Mouse (Mus musculus) hindbrain, embryonic 16.5 days (tissue): ENCODE data around the gene Dnajb5. TPM values are rescaled to one million over a fixed set of nuclear protein-coding genes. Genes with fewer than 3 reads are reported as not detected.

Experiments used
- ATAC-seq: fragments of 200-750 bp; cut with Nextera tagmentation; 2 replicates; pipeline ENCODE4 v1.8.0; 2017; ENCODE audit warnings: moderate TSS enrichment, moderate library complexity
- H3K27ac ChIP-seq: fragments of 300-500 bp; sonication (generic); 2 replicates; pipeline ENCODE4 v1.5.1; 2014; ENCODE audit warnings: low read depth, mild to moderate bottlenecking, control low read depth, low read length, moderate library complexity
- H3K27me3 ChIP-seq: fragments of 300-500 bp; sonication (generic); replicated peaks from 2 replicates; pipeline ENCODE4 v1.6.1; 2014; ENCODE audit warnings: low read length; ENCODE audit not compliant: control insufficient read depth, insufficient read depth
- H3K36me3 ChIP-seq: fragments of 300-500 bp; sonication (generic); 2 replicates; pipeline ENCODE4 v1.6.1; 2014; ENCODE audit warnings: mild to moderate bottlenecking, low read length, moderate library complexity, mixed read lengths; ENCODE audit not compliant: control insufficient read depth, insufficient read depth
- H3K4me1 ChIP-seq: fragments of 300-500 bp; sonication (generic); 2 replicates; pipeline ENCODE4 v1.6.1; 2014; ENCODE audit warnings: low read depth, low read length; ENCODE audit not compliant: control insufficient read depth, insufficient read depth
- H3K4me2 ChIP-seq: fragments of 300-500 bp; sonication (generic); 2 replicates; pipeline ENCODE4 v1.6.1; 2014; ENCODE audit warnings: mild to moderate bottlenecking, low read length, control low read depth, moderate library complexity
- H3K4me3 ChIP-seq: fragments of 300-500 bp; sonication (generic); 2 replicates; pipeline ENCODE4 v1.5.1; 2014; ENCODE audit warnings: mild to moderate bottlenecking, low read length, control low read depth, moderate library complexity
- H3K9ac ChIP-seq: fragments of 300-500 bp; sonication (generic); 2 replicates; pipeline ENCODE4 v1.6.1; 2014; ENCODE audit warnings: low read depth, mild to moderate bottlenecking, control low read depth, low read length, moderate library complexity
- H3K9me3 ChIP-seq: fragments of 300-500 bp; sonication (generic); 2 replicates; pipeline ENCODE4 v1.6.1; 2014; ENCODE audit warnings: mild to moderate bottlenecking, low read length, moderate library complexity; ENCODE audit not compliant: control insufficient read depth
- WGBS: fragments of 180-500 bp; shearing (Covaris S2); extraction: QIAGEN DNeasy Blood & Tissue Kit; methylation state at CpG from one replicate; pipeline ENCODE4 v1.1.7; 2014; 5-methylcytosine and 5-hydroxymethylcytosine counted together
- polyA plus RNA-seq: library from polyadenylated mRNA; unstranded; fragments of >200 nt; fragmentation: Nextera tagmentation; extraction: Ambion mirVana; gene quantifications from 2 replicates; pipeline ENCODE4 v1.2.1, GENCODE M21; 2015

Gene Dnajb5
- polyA plus RNA-seq: 44.9 and 45.7 TPM in 2 replicates

- Histone ChIP-seq H3K4me3 (peak within 1 kb of the TSS; percentile 80), H3K27ac (peak within 1 kb of the TSS; percentile 96), H3K9me3 (no peaks in the 10 kb centered on the region), H3K9ac (peak within 1 kb of the TSS; percentile 98), H3K4me2 (peak within 1 kb of the TSS; percentile 93), H3K4me1 (peaks cover 61% of the 10 kb centered on the region), H3K36me3 (no peaks in the 10 kb centered on the region), H3K27me3 (no peaks in the 10 kb centered on the region)
- under 1% methylated on average over 37 of the region's 39 CpGs for WGBS
- peak; percentile 95 for ATAC-seq
Observed at GRCm38 (mm10) chr4:42949676-42950051, at the start of gene Dnajb5. TSS of gene Dnajb5 (plus strand) at chr4:42949814.

DNA sequence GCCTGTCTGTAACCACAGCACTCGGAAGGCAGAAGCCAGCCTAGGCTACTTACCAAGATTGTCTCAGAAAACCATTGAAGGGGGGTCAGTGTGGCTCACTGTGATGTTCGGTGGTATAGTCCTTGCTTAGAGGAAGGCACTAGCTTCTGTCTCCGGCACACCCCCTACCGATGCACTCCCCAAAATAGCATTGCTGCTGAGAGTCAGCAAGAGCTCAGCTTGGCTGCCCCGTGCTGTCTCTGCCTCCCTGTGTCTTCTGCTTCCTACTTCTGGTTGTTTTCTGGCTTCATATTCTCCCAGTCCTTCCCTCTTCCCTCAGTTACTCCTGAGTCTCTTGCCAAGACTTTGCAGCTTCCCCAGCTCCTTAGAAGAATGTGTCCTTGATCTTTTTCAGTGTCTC is 48.7 kb upstream of the Dnajb5 start:
- H3K4me3 ChIP-seq: no peak overlapping the region
- no peaks in the 10 kb centered on the region for H3K27me3 ChIP-seq
- 62% methylated on average over 5 of the region's 5 CpGs for WGBS
- no peak overlapping the region for H3K4me2 ChIP-seq
- no peaks in the 10 kb centered on the region for H3K36me3 ChIP-seq
- H3K27ac ChIP-seq: no peak overlapping the region
- no peaks in the 10 kb centered on the region for H3K9me3 ChIP-seq
- no peak for ATAC-seq
- H3K4me1 ChIP-seq: no peaks in the 10 kb centered on the region
- no peak overlapping the region for H3K9ac ChIP-seq

DNA sequence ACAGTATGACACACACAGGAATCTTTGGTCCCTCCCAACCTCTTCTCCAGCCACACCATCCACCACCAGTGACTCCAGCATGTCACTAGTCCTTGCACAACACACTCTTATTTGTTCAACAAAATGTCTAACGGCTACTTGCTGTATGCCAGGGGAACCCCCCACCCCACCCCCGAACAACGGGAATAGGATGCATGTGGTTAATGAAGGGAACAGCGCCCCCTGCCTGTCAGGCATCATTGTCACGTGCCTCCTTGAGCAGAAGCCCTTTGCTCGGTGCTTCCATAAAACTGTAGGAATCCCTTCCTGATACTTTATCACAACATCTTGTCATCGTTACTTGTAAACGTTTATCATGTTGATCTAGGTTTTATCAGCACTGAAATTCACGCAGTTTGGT is 47.4 kb upstream of the Dnajb5 start:
- no peak overlapping the region for H3K27ac ChIP-seq
- H3K9me3 ChIP-seq: no peaks in the 10 kb centered on the region
- no peaks in the 10 kb centered on the region for H3K27me3 ChIP-seq
- WGBS: 64% methylated on average over 9 of the region's 9 CpGs
- H3K4me2 ChIP-seq: no peak overlapping the region
- no peak overlapping the region for H3K9ac ChIP-seq
- no peaks in the 10 kb centered on the region for H3K36me3 ChIP-seq
- H3K4me1 ChIP-seq: no peaks in the 10 kb centered on the region
- H3K4me3 ChIP-seq: no peak overlapping the region
- no peak for ATAC-seq

DNA sequence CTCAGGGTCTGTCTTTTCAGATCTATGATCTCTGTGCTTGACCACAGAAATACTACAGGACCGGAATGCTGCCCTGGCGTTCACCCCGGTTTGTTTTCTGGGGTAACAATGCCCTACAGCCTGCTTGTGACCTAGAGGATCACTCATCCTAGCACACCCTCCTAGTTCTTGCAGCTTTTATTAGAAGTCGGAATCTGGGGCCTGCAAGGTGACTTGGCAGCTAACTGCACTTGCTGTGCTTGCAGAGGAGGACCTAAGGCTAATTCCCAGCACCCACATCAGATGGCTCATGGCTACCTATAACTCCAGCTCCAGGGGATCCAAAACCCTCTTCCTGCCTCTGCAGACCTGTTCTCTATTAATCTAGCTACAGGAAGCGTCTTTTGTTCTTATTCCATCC is 46.9 kb upstream of the Dnajb5 start:
- no peaks in the 10 kb centered on the region for H3K27me3 ChIP-seq
- H3K9me3 ChIP-seq: no peaks in the 10 kb centered on the region
- H3K4me2 ChIP-seq: no peak overlapping the region
- no peaks in the 10 kb centered on the region for H3K4me1 ChIP-seq
- H3K4me3 ChIP-seq: no peak overlapping the region
- ATAC-seq: no peak
- WGBS: 90% methylated on average over 5 of the region's 5 CpGs
- H3K27ac ChIP-seq: no peak overlapping the region
- H3K36me3 ChIP-seq: no peaks in the 10 kb centered on the region
- H3K9ac ChIP-seq: no peak overlapping the region

- Histone ChIP-seq H3K27ac (no peak overlapping the region), H3K4me3 (no peak overlapping the region)
- 63% methylated on average over 1 of the region's 1 CpGs for WGBS
Observed at GRCm38 (mm10) chr4:42903942-42904341, 45.7 kb upstream of the Dnajb5 start.

DNA sequence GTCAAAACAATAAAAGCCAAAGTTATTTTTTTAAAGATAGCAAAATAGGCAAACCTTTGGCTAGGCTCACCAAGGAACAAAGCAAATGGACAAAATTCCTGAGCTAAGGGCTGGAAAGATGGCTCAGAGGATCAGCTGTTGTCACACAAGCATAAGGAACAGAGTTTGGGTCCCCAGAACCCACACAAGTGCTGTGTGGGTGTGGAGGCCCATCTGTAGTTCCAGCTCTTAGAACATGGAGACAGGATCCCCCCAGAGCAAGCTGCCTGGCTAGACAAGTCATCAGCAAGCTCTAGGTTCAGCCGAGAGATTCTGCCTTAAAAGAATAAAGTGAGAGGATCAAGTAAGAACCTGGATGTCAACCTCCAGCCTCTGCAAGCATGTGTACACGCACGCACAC is 45.1 kb upstream of the Dnajb5 start:
- H3K9ac ChIP-seq: no peak overlapping the region
- WGBS: 89% methylated on average over 3 of the region's 3 CpGs
- no peak for ATAC-seq

More at GRCm38 (mm10) chr4:42903942-42904341, 45.7 kb upstream of the Dnajb5 start:
- H3K36me3 ChIP-seq: no peaks in the 10 kb centered on the region
- H3K4me2 ChIP-seq: no peak overlapping the region
- ATAC-seq: no peak
- no peaks in the 10 kb centered on the region for H3K4me1 ChIP-seq
- H3K9me3 ChIP-seq: no peaks in the 10 kb centered on the region
- H3K27me3 ChIP-seq: no peaks in the 10 kb centered on the region
- no peak overlapping the region for H3K9ac ChIP-seq

DNA sequence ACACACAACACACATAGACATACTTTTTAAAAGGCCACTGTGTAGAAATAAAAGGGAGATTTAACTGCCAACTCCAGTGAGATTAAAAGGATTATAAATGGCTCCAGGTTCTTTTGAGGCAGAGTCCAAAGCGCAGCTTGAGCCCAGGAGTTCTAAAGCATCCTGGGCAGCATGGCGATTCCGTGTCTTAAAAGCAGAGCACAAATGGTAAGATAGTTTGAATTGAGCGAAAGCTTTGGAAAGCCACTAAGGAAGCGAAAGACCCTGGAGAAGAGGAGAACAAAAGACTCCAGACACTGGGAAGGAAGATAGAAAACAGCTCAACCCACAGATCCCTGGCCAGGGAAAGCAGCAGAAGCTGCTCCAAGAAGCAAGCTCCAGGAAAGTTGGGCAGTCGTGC is 44.6 kb upstream of the Dnajb5 start:
- ATAC-seq: no peak
- Histone ChIP-seq H3K4me1 (no peaks in the 10 kb centered on the region), H3K4me3 (no peak overlapping the region), H3K27me3 (no peaks in the 10 kb centered on the region), H3K9me3 (no peaks in the 10 kb centered on the region), H3K4me2 (no peak overlapping the region), H3K27ac (no peak overlapping the region), H3K36me3 (no peaks in the 10 kb centered on the region), H3K9ac (no peak overlapping the region)
- WGBS: 72% methylated on average over 6 of the region's 6 CpGs

More for the DNA sequence above, 45.1 kb upstream of the Dnajb5 start:
- no peaks in the 10 kb centered on the region for H3K27me3 ChIP-seq
- H3K4me2 ChIP-seq: no peak overlapping the region
- H3K4me3 ChIP-seq: no peak overlapping the region
- no peaks in the 10 kb centered on the region for H3K4me1 ChIP-seq
- no peak overlapping the region for H3K27ac ChIP-seq
- H3K9me3 ChIP-seq: no peaks in the 10 kb centered on the region
- H3K36me3 ChIP-seq: no peaks in the 10 kb centered on the region

DNA sequence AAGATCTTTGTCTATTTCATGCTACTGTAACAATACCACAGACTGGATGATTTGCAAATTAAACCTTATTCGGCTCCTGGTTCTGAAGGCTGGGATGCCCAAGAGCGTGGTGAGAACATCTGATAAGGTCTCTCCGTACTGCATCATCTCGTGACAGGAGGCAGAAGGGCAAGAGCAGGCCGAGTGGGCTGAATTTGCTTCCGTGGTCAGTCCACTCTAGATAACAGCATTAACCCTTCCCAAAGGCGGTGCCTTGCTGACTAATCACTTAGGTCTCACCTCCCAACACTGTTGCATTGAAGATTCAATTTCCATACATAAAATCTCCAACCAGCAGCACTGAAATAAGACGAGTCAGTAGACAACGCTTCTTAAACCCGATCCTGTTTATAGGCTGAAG is 36.2 kb upstream of the Dnajb5 start:
- no peak for ATAC-seq
- Histone ChIP-seq H3K36me3 (no peaks in the 10 kb centered on the region), H3K9me3 (no peaks in the 10 kb centered on the region), H3K9ac (no peak overlapping the region), H3K4me3 (no peak overlapping the region), H3K4me2 (no peak overlapping the region), H3K4me1 (peaks cover 6% of the 10 kb centered on the region), H3K27me3 (peaks cover 2% of the 10 kb centered on the region; the same call in 1 of the 2 replicates), H3K27ac (no peak overlapping the region)
- 61% methylated on average over 10 of the region's 10 CpGs for WGBS

GRCm38 (mm10) chr4:42915311-42915710 is 34.3 kb upstream of the Dnajb5 start:
- Histone ChIP-seq H3K27ac (no peak overlapping the region), H3K27me3 (peaks cover 2% of the 10 kb centered on the region; the same call in 1 of the 2 replicates), H3K9ac (no peak overlapping the region), H3K4me2 (no peak overlapping the region), H3K36me3 (no peaks in the 10 kb centered on the region), H3K9me3 (no peaks in the 10 kb centered on the region), H3K4me1 (peaks cover 6% of the 10 kb centered on the region), H3K4me3 (no peak overlapping the region)
- 85% methylated on average over 12 of the region's 12 CpGs for WGBS
- ATAC-seq: no peak

GRCm38 (mm10) chr4:42915966-42916365 is 33.6 kb upstream of the Dnajb5 start:
- Histone ChIP-seq H3K27me3 (peaks cover 2% of the 10 kb centered on the region; the same call in 1 of the 2 replicates), H3K4me2 (no peak overlapping the region), H3K9me3 (no peaks in the 10 kb centered on the region), H3K4me3 (no peak overlapping the region), H3K9ac (no peak overlapping the region), H3K27ac (no peak overlapping the region), H3K36me3 (no peaks in the 10 kb centered on the region), H3K4me1 (peaks cover 6% of the 10 kb centered on the region)
- WGBS: 74% methylated on average over 1 of the region's 1 CpGs
- no peak for ATAC-seq
